Mouse (Mus musculus): ENCODE data around the gene Syne2. TPM values are rescaled to one million over a fixed set of nuclear protein-coding genes. Genes with fewer than 3 reads are reported as not detected.

Gene Syne2
- total and polyA plus RNA-seq, 3 experiments: 3.9 to 7.5 (median 4.9) TPM

DNA sequence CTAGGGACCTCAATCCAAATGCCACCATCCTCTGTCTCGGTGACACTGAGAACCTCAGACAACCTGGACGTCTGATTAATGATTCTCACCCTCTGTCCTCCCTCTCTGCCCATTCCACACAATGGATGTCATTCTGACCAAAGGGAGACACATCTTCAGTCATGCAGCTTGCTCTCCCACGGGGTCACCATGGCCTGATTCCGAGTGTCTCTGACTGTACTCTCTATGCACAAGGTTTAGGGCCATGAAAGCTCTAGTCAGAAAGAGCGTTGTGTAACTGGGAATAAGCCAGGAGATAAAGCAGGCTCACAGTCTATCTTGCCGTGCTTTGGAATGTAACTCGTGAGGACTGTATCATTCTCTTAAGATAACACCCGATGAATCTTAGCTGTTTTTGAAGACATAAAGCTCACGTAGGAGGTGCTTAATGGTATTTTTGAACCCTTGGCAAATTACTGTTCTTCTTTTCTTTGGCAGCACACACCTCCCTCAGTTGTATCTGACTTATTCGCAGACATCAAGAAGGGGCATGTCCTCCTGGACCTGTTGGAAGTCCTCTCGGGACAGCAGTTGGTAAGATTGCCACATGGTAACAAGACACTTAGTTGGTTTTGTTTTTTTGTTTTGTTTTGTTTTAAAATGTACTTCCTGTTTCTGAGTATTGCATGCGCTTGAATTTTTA, 61.8 kb downstream of the Syne2 start:
- no peak overlapping the region for H3K4me2 ChIP-seq (ENCODE audit: insufficient read depth, low read depth, poor library complexity, severe bottlenecking)
- in situ Hi-C loops (cut with MboI; ENCODE audit: low pct_ligation_motif_present, low pct_unique_long_range_greater_than_20kb, low sequenced_read_pairs): no loop called here
- DNase-seq (ENCODE audit: extremely low read depth): no peak

DNA sequence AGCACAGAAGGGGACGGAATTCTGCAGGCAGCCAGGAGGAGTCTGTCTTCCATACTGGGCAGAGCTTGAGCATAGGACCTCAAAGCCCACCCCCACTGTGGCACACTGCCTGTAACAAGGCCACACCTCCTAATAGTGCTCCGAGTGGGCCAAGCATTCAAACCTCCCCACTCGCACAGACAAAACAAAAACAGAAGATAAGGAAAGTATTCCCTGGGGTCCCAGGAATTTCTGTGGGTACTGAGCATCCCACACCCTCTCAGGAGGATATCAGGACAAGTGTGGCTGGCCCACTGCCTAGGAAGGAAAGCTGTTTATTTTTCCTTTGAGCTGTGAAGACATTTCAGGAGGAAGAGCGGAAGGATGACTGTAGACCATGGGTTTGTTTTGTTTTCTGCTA, 63.6 kb downstream of the Syne2 start:
- Histone ChIP-seq H3K9ac (ENCODE audit: insufficient read depth, low read depth) (no peak overlapping the region), H3K4me2 (ENCODE audit: insufficient read depth, low read depth, poor library complexity, severe bottlenecking) (no peak overlapping the region), H3K4me1 (ENCODE audit: control insufficient read depth in 1 of 2, insufficient read depth in 2 of 2) (no peaks in the 10 kb centered on the region), H3K36me3 (replicated peaks in 1 of 2; ENCODE audit: control insufficient read depth in 1 of 2, insufficient read depth in 1 of 2, low read length in 1 of 2) (no peaks in the 10 kb centered on the region), H3K9me3 (replicated peaks; ENCODE audit: low read length) (no peaks in the 10 kb centered on the region), H3K79me2 (replicated peaks; ENCODE audit: control insufficient read depth, extremely low read depth, insufficient read depth, poor library complexity, severe bottlenecking) (no peaks in the 10 kb centered on the region), H3K27ac (ENCODE audit: insufficient read depth, low read depth) (no peak overlapping the region), H3K4me3 (replicated peaks in 1 of 3; ENCODE audit: low read depth in 2 of 3, low read length in 2 of 3, poor library complexity in 1 of 3) (no peak overlapping the region), H3K27me3 (replicated peaks) (no peaks in the 10 kb centered on the region)
- dilution Hi-C loops (cut with MboI; ENCODE audit: extremely low pct_ligation_motif_present, extremely low pct_unique_long_range_greater_than_20kb, low sequenced_read_pairs): no loop called here
- no peak for DNase-seq (ENCODE audit: extremely low read depth)
- in situ Hi-C loops (cut with MboI; ENCODE audit: low pct_ligation_motif_present, low pct_unique_long_range_greater_than_20kb, low sequenced_read_pairs): no loop called here
- TF ChIP-seq SMC3 (IDR thresholded peaks at IDR 0.05; ENCODE audit: low read depth, low read length) (no peak), HCFC1 (IDR thresholded peaks at IDR 0.05; ENCODE audit: low read depth, low read length) (no peak), PAX5 (IDR thresholded peaks at IDR 0.05; ENCODE audit: low read length) (no peak), GABPA (IDR thresholded peaks at IDR 0.05; ENCODE audit: insufficient replicate concordance, low read depth, low read length) (no peak), UBTF (IDR thresholded peaks at IDR 0.05; ENCODE audit: low read depth, low read length) (no peak), ZMIZ1 (IDR thresholded peaks at IDR 0.05; ENCODE audit: low read depth, low read length) (no peak), MAFK (IDR thresholded peaks at IDR 0.05; ENCODE audit: insufficient replicate concordance, low read length) (no peak), EP300 (IDR thresholded peaks at IDR 0.05; ENCODE audit: low read length) (no peak), ZC3H11A (IDR thresholded peaks at IDR 0.05; ENCODE audit: low read depth, low read length) (no peak), IRF4 (IDR thresholded peaks at IDR 0.05; ENCODE audit: low read depth, low read length) (no peak), RAD21 (IDR thresholded peaks at IDR 0.05; ENCODE audit: low read depth, low read length) (no peak), ELF1 (IDR thresholded peaks at IDR 0.05; ENCODE audit: low read depth, low read length) (no peak), NRF1 (IDR thresholded peaks at IDR 0.05; ENCODE audit: low read depth, low read length) (no peak), KAT2A (IDR thresholded peaks at IDR 0.05; ENCODE audit: insufficient replicate concordance, low read length) (no peak), SIN3A (IDR thresholded peaks at IDR 0.05; ENCODE audit: low read length) (no peak)

More for the DNA sequence above, 61.8 kb downstream of the Syne2 start:
- Histone ChIP-seq H3K36me3 (replicated peaks in 1 of 2; ENCODE audit: control insufficient read depth in 1 of 2, insufficient read depth in 1 of 2, low read length in 1 of 2) (no peaks in the 10 kb centered on the region), H3K27ac (ENCODE audit: insufficient read depth, low read depth) (no peak overlapping the region), H3K79me2 (replicated peaks; ENCODE audit: control insufficient read depth, extremely low read depth, insufficient read depth, poor library complexity, severe bottlenecking) (no peaks in the 10 kb centered on the region), H3K9me3 (replicated peaks; ENCODE audit: low read length) (no peaks in the 10 kb centered on the region), H3K27me3 (replicated peaks) (no peaks in the 10 kb centered on the region), H3K4me1 (ENCODE audit: control insufficient read depth in 1 of 2, insufficient read depth in 2 of 2) (no peaks in the 10 kb centered on the region), H3K9ac (ENCODE audit: insufficient read depth, low read depth) (no peak overlapping the region), H3K4me3 (replicated peaks in 1 of 3; ENCODE audit: low read depth in 2 of 3, low read length in 2 of 3, poor library complexity in 1 of 3) (no peak overlapping the region)
- dilution Hi-C loops (cut with MboI; ENCODE audit: extremely low pct_ligation_motif_present, extremely low pct_unique_long_range_greater_than_20kb, low sequenced_read_pairs): no loop called here
- TF ChIP-seq JUN (IDR thresholded peaks at IDR 0.05; ENCODE audit: insufficient read depth, low read depth, low read length): no peak
- TF ChIP-seq ETS1 (conservative IDR thresholded peaks at IDR 0.05; ENCODE audit: low read depth, low read length): no peak
- no peak for TF ChIP-seq RAD21 (IDR thresholded peaks at IDR 0.05; ENCODE audit: low read depth, low read length)
- TF ChIP-seq ZKSCAN1 (IDR thresholded peaks at IDR 0.05; ENCODE audit: borderline replicate concordance, low read depth, low read length): no peak
- TF ChIP-seq TBP (conservative IDR thresholded peaks at IDR 0.05; ENCODE audit: low read depth, low read length): no peak
- TF ChIP-seq CHD2 (IDR thresholded peaks at IDR 0.05; ENCODE audit: low read length): no peak
- no peak for TF ChIP-seq POLR2AphosphoS2 (IDR thresholded peaks at IDR 0.05; ENCODE audit: low read depth, low read length)
- TF ChIP-seq MXI1 (IDR thresholded peaks at IDR 0.05; ENCODE audit: low read depth, low read length): no peak
- TF ChIP-seq GABPA (IDR thresholded peaks at IDR 0.05; ENCODE audit: insufficient replicate concordance, low read depth, low read length): no peak
- no peak for TF ChIP-seq ZMIZ1 (IDR thresholded peaks at IDR 0.05; ENCODE audit: low read depth, low read length)
- no peak for TF ChIP-seq MEF2A (IDR thresholded peaks at IDR 0.05; ENCODE audit: borderline replicate concordance, low read depth, low read length)
- no peak for TF ChIP-seq CHD1 (IDR thresholded peaks at IDR 0.05; ENCODE audit: low read depth, low read length)
- no peak for TF ChIP-seq USF2 (conservative IDR thresholded peaks at IDR 0.05; ENCODE audit: low read depth, low read length)
- no peak for TF ChIP-seq ELF1 (IDR thresholded peaks at IDR 0.05; ENCODE audit: low read depth, low read length)

Measured in CH12.LX (cell line).